Mouse (Mus musculus): ENCODE results near the gene Gm9964.
A peak's percentile ranks its signal among the peaks of the same experiment; 100 is the strongest.
"Not testable (repeated sequence)": the region's sequence is repeated elsewhere in the genome, so short reads cannot be mapped to it uniquely, and the experiment has no call there.

The Gm9964 gene

GRCm38 (mm10) chr11:79296167-79296566 lies 539 bp downstream of the Gm9964 start:
- DNase-seq, result peak; percentile 54 to 65

GRCm38 (mm10) chr11:79293971-79294370 lies 2.7 kb downstream of the Gm9964 start:
- no peak for DNase-seq

- no peak for DNase-seq
These were observed 3.7 kb downstream of the Gm9964 start for GRCm38 (mm10) chr11:79293025-79293424.

DNA sequence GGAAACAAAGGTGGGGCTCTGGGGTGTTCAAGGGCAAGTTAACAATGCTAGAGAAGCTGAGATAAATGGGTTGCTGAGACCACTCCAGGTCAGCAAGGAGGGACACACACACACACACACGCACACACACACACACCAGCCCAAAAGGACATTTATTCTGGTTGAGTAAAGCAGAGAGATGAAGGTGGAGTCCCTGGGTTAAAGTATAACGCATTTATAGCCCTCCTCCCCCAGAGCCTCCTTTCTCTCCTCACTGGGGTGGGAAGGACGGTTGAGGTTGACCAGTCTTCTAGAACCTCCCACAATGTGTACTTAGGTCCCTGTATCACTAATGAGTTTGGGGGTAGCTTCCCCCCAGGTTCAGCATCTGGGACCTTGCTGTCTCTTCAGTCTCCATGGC lies 4.6 kb downstream of the Gm9964 start:
- DNase-seq, result no peak

- DNase-seq, result no peak
These were observed 5.1 kb downstream of the Gm9964 start for GRCm38 (mm10) chr11:79291651-79292050.

DNA sequence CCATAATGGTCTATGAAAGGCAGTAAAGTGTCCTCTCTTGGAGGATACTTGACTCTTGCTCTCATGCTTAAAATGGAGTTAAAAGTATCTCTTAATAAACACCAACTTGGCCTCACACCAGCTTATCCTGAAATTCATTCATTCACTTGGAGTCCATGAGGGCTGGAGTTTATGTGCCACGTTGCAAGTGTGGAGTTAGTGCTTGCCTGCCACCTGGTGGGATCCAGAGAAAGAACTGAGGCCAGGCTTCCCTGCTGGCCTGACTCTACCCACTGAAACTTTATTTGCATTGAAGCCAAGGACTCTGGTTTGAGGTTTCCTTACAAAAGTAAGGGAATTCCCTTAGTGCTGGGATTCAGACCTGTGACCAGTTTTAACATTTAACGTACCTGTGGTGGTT lies 6.2 kb downstream of the Gm9964 start:
- DNase-seq, result no peak

GRCm38 (mm10) chr11:79288913-79289640 lies 7.6 kb downstream of the Gm9964 start:
- DNase-seq, result no peak

GRCm38 (mm10) chr11:79288278-79288843 lies 8.3 kb downstream of the Gm9964 start:
- no peak for DNase-seq

DNA sequence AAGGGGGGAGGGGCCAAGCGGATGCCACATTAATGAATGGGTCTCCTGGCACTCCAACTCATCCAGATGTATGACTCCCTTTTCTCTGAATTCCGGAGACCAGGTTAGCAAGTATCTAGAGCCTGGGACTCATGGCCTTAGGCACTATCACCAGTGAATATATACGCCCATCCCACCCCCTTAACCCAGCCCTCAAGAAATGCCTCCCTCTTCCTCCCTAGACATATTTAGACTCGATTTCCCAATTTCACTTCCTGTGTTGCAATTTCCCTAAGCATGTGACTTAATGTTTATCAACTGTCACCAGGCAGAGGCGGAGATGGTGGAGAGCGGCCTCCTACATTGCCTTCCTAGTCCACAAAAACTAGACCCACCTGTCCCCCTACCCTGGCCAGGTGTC lies 9.3 kb downstream of the Gm9964 start:
- DNase-seq, result no peak

GRCm38 (mm10) chr11:79286305-79286799 lies 10.4 kb downstream of the Gm9964 start:
- DNase-seq, result no peak

DNA sequence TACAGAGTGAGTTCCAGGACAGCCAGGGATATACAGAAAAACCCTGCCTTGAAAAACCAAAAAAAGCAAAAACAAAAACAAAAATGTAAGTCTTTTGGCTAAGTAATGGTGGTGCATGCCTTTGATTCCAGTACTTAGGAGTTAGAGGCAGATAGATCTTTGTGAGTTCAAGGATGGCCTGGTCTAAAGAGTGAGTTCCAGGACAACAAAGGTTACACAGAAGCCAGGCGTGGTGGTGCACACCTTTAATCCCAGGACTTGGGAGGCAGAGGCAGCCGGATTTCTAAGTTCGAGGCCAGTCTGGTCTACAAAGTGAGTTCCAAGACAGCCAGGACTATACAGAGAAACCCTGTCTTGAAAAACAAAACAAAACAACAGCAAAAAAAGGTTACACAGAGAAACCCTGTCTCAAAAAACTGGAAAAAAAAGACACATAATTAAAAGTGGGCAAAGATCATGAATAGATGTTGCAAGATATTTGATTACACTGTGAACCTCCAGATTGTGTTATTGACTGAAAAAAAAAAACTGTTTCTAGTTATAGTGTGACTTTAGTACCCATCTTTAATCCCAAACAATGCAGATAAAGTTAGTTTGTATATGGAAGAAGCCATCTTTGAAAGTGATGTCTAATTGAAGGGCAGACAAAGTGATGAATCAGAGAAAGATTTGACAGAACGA lies 13.2 kb downstream of the Gm9964 start:
- DNase-seq, result no peak

DNA sequence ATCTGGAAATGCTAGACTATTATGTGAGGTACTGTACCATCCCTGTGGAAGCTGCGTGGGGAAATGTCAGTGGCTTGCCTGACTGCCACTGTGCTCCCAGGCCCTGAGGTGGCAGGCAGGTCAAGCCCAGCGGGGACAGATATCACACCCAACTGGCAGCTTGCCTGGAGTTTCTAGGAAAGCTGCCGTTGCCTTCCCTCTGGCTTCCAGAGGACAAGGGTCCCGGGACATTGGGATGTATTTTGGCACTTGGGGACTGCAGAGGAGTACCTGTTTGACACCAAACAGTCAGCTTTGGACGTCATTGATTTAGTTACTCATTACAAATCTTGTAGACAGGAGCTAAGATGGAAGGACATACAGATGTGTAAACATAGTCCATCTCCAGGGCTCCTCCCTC lies 15.3 kb downstream of the Gm9964 start:
- DNase-seq, result no peak

GRCm38 (mm10) chr11:79279732-79280405 lies 16.8 kb downstream of the Gm9964 start:
- no peak for DNase-seq

DNA sequence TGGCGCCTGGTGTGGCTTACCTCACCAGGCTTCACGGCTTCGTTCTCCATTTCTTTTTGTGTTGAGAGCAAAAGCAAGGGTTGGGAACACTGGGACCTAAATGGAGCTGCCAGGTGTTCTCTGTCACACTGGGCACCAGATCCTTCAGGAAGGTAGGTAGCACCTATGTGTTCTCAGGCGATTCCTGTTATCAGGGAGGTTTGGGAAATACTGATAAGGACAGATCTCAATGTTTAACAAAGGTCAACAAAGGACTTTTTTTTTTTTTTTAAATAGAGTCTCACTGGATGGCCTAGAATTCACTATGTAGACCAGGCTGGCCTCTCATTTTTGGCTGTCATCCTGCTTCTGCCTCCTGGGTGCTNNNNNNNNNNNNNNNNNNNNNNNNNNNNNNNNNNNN lies 22.9 kb downstream of the Gm9964 start:
- no peak for DNase-seq

GRCm38 (mm10) chr11:79273039-79273438 lies 23.7 kb downstream of the Gm9964 start:
- no peak for DNase-seq

DNA sequence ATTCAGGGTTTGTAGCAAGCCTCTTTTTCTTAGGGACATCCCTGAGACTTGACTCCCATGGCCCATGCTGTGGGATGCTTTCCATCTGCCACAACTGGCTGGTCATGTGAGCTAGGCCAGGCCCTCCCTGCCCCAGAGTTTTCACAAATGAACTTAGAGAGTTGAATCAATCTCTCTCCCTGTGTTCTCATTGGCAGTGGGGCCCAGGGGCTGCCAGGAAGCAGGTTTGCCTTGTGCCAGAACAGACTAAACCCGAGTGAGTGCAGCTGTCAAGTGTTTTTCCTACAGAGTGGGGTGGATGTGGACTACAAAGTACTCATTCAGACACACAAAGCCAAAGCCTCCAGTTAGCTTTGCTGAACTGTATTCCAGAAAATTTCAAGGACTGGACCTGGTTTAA lies 29.5 kb downstream of the Gm9964 start:
- DNase-seq, result no peak

DNA sequence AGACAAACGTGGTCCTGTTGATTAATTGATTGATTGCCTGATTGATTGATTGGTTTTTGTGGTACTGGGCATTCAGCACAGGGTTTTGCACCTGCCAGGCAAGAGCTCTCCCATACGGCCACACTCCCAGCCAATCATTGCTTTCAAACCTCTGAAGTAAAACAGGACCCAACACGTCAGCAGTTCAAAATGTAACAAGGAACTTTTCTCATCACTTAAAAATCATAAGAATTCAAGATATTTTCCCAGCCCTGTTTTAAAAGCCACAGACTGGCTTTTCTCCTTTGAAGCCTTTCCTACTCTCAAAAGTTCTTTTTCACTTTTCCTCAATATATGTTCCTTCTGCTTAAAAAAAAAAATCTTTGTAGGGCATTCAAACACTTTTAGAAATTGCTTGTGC lies 32.3 kb downstream of the Gm9964 start:
- DNase-seq, result no peak

- DNase-seq, result not testable (repeated sequence)
These were observed 36.6 kb downstream of the Gm9964 start for GRCm38 (mm10) chr11:79260126-79260525.

GRCm38 (mm10) chr11:79258738-79259137 lies 38.0 kb downstream of the Gm9964 start:
- DNase-seq, result no peak

DNA sequence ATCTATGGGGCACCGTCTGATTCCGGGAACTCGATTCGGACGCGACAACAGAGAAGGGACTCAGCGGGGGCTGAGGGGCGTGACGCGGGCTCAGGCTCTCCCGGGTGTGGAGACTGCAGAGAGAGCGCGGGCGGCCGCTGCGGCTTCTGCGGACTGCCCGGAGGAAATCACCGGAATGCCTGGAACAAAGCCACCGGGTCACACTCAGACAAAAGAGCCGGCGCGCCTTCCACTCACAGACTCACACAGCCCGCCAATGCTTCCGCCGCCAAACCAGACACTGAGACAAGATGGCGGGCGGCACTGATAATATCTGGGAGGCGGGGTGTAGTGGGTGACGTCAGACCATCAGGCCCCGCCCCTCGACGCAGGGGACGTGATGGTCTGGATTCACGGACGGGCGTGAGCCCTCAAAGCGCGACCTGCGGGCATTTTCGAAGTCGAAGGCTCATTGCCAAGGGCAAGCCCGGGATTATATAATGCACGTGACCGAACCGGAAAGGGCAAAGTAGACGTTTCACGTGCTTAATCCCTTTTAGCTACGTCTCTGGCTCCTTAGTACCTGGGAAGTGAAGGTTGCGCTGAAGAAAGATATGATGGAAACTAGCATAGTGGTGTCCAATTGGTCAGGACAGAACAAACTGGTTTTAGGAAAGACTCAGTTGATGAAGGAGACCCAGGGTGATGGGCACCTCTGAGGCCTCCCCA lies 42.2 kb downstream of the Gm9964 start, which contains the start of gene Wsb1:
TSS of gene Wsb1 (minus strand) at position 281 of the 708 bp plus-strand sequence.
- peak; percentile 93 to 94 for DNase-seq

- DNase-seq, result peak; percentile 48 to 49
These were observed 42.9 kb downstream of the Gm9964 start for GRCm38 (mm10) chr11:79253542-79254390.

Data from cerebellum, postnatal 36 days (tissue).